Mouse (Mus musculus) lung, postnatal 14 days (tissue): ENCODE results near the gene 4933430I17Rik.
"Not testable (repeated sequence)": the region's sequence is repeated elsewhere in the genome, so short reads cannot be mapped to it uniquely, and the experiment has no call there.

ENCODE experiments used
- DNase-seq: peaks from one replicate; pipeline ENCODE4 v3.0.0; 2021

Gene 4933430I17Rik

GRCm38 (mm10) chr4:62524651-62525488 lies at the start of gene 4933430I17Rik, which contains the start of gene Pole3:
TSS of gene 4933430I17Rik (plus strand) at chr4:62525369.
TSS of gene Pole3 (minus strand) at chr4:62525068.
- peak; percentile 99 for DNase-seq

GRCm38 (mm10) chr4:62475793-62476192 lies 49.4 kb upstream of the 4933430I17Rik start:
- no peak for DNase-seq

GRCm38 (mm10) chr4:62477542-62478244 lies 47.5 kb upstream of the 4933430I17Rik start:
- no peak for DNase-seq

DNA sequence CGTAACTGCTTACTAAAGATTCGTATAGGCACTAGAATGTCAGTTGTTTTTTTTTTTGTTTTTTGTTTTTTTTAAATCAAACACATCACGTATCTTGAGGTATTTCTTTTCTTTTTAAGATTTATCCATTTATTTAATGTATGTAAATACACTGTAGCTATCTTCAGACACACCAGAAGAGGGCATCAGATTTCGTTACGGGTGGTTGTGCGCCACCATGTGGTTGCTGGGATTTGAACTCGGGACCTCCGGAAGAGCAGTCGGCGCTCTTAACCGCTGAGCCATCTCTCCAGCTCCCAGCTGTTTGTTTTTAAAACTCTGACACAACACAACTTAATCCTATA lies 45.6 kb upstream of the 4933430I17Rik start:
- not testable (repeated sequence) for DNase-seq

DNA sequence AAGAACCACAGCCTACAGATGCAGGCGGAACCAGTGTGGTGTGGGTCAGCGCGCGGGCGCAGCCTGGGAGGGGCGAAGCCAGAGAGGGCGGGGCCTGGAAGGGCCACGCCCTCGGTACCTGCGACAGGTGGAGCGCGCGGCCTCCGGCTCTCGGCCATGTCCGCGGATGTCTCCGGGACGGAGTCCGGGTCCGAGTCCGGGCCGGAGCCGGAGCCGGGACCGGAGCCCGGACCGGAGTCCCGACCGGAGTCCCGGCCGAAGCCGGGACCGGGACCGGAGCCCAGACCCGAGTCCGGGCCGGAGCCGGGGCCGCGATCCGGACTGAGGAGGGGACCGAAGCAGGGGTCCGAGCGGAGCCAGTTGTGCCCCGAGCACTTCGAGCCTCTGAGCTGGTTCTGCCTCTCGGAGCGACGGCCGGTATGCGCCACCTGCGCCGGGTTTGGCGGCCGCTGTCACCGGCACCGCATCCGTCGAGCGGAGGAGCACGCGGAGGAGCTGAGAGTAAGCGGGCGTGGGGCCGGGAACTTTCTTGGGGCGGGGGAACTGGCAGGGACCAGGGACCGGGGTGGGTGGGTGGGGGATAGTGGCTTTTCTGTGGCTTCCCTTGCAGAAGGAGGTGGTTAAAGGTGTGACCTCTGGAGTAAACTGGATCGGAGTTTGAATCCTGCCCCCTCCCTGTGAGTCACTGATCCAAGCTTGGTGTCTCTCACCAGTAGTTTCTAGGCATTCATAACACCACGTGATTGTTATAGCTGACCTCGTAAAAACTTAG lies 45.0 kb upstream of the 4933430I17Rik start, which contains the start of gene Bspry:
Gene Bspry, plus strand, starts transcription at position 117 of the 772 bp plus-strand sequence.
- DNase-seq = peak; percentile 60

- peak; percentile 18 for DNase-seq
These were observed 44.2 kb upstream of the 4933430I17Rik start for GRCm38 (mm10) chr4:62480709-62481605.

- DNase-seq = no peak
These were observed 40.2 kb upstream of the 4933430I17Rik start for GRCm38 (mm10) chr4:62484928-62485327.

GRCm38 (mm10) chr4:62485450-62486161 lies 39.6 kb upstream of the 4933430I17Rik start:
- DNase-seq = peak; percentile 57

DNA sequence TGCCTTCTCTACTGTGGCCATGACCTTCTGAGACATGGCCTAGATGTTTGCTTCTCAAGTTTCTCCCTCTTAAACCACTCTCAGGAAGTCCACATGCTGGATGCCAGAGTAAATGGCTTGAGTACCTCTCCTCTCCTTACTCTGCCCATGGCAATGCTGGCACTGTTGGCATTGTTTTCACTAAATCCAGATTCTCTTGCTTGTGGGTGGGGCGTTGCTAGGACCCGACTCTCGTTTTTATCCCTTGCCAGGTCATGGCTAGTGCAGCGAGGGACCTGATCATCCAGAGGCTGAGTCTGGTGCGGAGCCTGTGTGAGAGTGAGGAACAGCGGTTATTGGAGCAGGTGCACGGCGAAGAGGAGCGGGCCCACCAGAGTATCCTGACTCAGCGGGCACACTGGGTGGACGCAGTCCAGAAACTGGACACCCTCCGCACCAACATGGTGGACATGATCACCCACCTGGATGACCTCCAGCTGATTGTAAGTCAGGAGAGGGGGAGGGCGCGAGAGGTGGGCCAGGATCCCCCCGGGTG lies 38.9 kb upstream of the 4933430I17Rik start:
- peak; percentile 30 for DNase-seq

- DNase-seq = no peak
These were observed 38.0 kb upstream of the 4933430I17Rik start for GRCm38 (mm10) chr4:62487172-62487571.

DNA sequence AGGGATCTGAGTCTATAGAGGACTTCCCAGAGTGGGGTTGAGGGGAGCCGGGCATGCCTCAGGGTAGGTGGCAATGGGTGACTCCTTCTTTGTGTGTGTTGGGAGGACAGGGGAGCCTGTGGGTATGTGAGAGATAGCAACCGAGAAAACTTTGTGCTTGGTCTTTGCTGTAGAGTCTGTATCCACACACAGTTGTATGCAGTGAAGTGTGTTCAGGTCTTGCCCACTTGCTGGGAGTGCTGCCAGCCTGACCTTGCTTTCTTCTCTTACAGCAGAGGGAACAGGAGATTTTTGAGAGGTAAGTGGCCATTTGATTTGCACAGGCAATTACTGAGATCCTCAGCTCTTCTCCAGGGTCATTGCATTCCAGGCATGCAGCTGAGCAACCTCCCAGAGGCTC lies 37.3 kb upstream of the 4933430I17Rik start:
- no peak for DNase-seq

DNA sequence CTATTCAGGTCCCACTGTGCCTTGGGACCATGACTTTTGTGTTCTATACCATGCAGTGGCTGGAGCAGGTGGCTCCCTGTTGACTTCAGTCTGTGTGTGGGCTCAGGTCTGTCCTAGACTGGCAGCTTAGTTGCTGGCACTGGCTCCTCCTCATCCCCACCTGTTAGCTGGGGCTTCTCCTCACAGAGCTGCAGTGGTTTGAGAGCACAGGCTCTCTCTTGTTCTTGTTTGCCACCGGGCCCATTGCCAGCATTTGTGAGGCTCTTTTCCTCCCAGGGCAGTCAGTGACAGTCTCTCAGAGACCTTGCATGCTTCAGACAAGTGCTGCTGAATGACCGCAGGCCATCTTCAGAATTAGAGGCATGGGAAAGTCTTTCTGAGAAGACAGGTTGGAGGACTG lies 32.5 kb upstream of the 4933430I17Rik start:
- no peak for DNase-seq

DNA sequence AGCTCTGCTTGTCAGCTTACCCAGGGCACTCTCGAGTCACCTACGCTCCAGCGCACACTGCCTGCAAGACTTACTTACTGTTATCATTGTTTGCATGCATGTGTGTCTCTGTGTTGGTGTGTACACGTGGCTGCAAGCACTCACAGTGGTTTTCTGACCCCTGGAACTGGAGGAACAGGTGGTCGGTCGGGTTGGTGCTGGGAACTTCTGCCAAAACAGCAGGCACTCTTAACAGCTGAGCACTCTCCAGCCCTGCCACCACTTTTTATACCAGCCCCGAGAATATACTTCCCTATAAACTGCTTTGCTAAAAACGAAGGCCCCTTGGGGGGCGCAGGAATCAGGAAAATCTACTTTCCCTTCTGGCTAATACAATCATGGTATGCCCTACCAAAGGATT lies 30.9 kb upstream of the 4933430I17Rik start:
- no peak for DNase-seq

GRCm38 (mm10) chr4:62495946-62496345 lies 29.2 kb upstream of the 4933430I17Rik start:
- DNase-seq = peak; percentile 60

DNA sequence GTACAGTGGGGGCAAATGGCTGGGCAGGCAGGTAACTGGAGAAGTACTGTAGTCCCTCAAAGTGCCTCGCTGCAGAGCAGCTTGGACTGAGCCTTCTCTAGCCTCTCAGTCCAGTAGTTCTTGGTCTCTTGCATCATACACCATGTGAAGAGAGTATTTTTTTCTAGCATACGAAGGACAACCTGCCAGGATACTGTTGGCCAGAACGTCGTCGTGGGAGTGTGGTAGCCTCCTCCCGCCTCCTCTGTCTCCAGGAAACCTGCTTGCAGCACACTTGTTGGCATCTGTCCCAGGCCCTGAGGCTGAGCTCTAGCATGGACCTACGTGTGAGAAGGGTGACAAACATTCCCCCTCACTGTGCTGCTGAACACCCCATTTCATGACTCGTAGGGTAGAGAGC lies 28.4 kb upstream of the 4933430I17Rik start:
- DNase-seq = peak; percentile 76

DNA sequence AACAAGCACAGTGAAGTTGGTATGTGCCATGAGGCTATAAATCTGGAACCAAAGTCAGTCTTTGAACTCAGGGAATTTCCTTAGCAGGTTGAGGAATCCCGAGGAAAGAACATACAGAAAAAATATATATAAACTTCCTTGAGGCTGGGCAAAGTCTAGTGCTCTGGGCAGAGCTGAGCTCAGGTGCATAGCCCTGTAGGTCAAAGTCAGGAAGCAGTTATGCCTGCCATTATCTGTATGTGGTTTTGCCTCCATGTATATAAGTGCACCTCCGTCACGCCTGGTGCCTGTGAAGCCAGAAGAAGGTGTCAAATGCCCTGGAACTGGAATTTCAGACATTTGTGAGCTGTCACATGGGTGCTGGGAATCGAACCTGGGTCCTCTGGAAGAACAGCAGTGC lies 24.4 kb upstream of the 4933430I17Rik start:
- no peak for DNase-seq

DNA sequence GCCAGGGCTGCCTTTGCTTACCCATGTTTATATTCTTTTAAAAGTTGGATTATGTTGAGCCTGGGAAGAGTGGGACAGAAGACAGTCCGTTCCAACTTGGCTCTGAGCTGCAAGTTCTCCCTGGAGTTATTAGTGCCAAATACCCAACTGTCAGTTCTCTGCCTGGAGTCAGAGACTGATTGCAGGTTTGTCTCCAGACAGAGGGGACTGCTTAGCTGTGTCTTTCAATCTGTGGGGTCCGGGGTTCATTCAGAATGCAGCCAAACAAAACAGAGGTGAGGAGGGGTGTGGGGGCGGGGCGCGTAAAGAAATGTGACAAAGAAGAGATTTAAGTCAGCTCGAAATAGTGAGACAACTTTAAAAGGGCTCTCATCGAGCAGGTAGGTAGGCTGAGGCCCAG lies 23.6 kb upstream of the 4933430I17Rik start:
- DNase-seq = no peak

DNA sequence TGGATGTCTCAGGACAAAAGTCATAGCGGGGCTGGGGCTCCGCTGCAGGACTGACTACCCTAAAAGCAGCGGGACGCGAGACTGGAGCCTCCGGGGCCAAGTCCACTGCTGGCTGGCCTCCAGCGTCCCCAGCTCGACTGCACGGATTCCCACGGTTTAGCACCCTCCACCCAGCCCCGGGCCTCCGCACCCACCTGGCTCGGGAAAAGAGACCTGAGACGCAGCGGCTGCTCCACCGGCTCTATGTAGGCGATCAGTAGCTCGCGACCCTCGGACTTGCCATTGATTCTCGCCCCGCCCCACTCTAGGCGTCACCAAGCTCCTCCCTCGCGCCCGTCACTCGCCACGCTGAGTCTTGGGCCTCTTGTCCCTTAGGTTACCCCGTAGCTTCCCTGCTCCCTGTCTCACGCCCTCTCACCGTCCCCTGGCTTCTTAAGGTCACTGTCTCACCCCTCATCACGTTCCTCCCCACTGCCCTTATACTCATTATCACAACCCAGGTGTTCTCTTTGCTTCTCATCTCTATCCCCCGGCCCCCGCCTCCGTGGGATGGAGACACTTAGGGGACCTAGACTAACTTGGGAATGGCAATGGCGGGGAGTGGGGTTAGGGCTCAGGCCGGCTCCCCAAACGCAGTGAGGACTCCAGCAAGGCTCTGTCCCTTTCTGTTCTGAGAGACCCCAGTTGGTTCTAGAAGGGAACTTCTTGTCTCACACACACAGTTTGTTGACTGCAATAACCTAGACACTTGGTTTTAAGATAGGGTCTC lies 23.0 kb upstream of the 4933430I17Rik start:
- peak; percentile 91 for DNase-seq

- DNase-seq = no peak
These were observed 22.2 kb upstream of the 4933430I17Rik start for GRCm38 (mm10) chr4:62502969-62503368.

DNA sequence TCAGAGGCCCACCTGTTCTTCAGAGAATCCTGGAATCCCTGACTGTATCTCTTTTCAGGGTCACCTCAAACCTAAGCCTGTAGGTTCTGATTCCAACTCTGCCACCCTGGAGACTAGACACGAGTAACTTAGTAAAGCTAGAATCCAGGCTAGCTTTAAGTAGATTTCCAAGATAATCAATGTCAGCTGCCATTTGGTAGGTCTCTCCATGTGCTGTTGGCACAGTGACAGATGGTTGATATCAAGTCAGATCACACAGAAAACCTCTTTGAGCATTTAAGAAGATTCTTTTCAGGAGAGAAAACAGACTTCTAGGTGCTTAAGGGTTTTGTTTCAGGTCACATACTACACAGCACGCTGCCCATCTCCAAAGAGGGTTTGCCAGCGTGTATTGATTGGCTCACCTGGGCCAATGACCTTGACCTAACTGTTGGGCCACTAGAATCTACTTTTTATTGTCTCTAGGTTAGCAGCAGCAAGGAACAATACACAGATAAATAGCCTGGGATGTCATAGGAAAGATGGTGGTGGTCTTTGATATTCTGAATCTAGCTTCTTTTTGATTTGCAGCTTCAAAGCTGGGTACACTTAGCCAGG lies 21.7 kb upstream of the 4933430I17Rik start, which contains the start of gene Hdhd3:
Gene Hdhd3, minus strand, starts transcription at position 94 of the 597 bp plus-strand sequence.
- DNase-seq = no peak
